Mouse (Mus musculus) ES-Bruce4 (cell line): Measurements from ENCODE around the gene Cldn6.

Source experiments
- CTCF ChIP-seq: IDR thresholded peaks from one replicate; pipeline ENCODE4 v1.8.1; 2011; ENCODE audit warnings: low read depth, low read length
- EP300 ChIP-seq: IDR thresholded peaks from 2 replicates; pipeline ENCODE4 v1.6.1; 2011; ENCODE audit warnings: low read depth, low read length; ENCODE audit not compliant: insufficient read depth
- POLR2A ChIP-seq: IDR thresholded peaks from one replicate; pipeline ENCODE4 v1.8.1; 2011; ENCODE audit warnings: low read length; ENCODE audit not compliant: insufficient read depth

DNA sequence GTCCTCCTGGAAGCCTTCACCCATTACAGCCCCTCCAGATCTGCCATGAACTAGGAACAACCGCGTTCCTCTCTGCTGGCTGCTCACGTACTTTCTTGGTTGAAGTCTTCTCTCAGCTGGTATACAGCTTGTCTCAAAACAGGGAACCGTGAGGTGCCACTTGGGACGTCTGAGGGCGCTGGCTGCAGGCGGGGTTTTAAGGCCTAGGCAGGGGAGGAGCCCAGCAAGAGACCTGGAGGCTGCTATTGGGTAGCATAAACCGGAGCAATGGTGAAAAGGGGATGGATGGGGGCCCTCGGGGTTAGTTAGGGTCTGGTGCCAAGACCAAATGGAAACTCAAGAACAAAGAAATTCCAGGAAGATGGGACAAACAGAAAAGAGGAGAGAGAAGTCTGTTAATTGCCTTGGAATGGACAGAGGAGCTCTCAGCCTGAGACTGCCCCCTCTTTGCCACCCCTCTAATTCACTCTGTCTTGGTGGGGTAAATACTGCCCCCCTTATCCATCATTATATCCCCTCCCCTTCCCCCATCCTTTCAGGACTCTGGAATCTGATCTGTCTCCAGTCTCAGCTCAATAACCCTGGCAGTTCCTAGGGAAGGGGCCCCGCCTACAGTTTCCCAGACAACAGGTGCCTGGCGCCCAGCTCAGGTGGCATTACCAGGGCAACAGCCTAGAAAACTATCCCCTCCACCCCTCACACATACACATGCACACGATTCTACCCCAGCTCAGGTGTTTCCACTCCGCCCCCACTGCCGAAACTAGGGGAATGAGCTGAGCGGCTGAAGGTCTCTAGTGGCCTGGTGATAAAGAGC is 5.0 kb downstream of the Cldn6 start, which contains the start of gene Cldn9:
- TF ChIP-seq CTCF, result no peak
- TF ChIP-seq POLR2A, result no peak
- no peak for TF ChIP-seq EP300
